Mouse (Mus musculus) ovary, postnatal 14 days (tissue): ENCODE measurements around the gene Slc35e2.
"Not testable (repeated sequence)": the region's sequence is repeated elsewhere in the genome, so short reads cannot be mapped to it uniquely, and the experiment has no call there.

Source experiments
- DNase-seq: peaks from one replicate; pipeline ENCODE4 v3.0.0; 2022; ENCODE audit warnings: low spot score

Gene Slc35e2

GRCm38 (mm10) chr4:155624338-155625291 is 23.4 kb downstream of the Slc35e2 start, which contains the start of gene Cdk11b:
TSS of gene Cdk11b (plus strand) at chr4:155624854.
- peak; percentile 93 for DNase-seq

GRCm38 (mm10) chr4:155630267-155630666 is 29.1 kb downstream of the Slc35e2 start:
- no peak for DNase-seq

GRCm38 (mm10) chr4:155635766-155636499 is 34.7 kb downstream of the Slc35e2 start:
- no peak for DNase-seq

GRCm38 (mm10) chr4:155643531-155643930 is 42.3 kb downstream of the Slc35e2 start:
- no peak for DNase-seq

- DNase-seq: not testable (repeated sequence)
Observed at GRCm38 (mm10) chr4:155645308-155645707, 44.1 kb downstream of the Slc35e2 start, which contains the start of gene Gm10563. TSS of gene Gm10563 (minus strand) at chr4:155645408.

GRCm38 (mm10) chr4:155645721-155646120 is 44.5 kb downstream of the Slc35e2 start:
- no peak for DNase-seq

GRCm38 (mm10) chr4:155649355-155649754 is 48.1 kb downstream of the Slc35e2 start:
- DNase-seq: no peak

- DNase-seq: peak; percentile 34
Observed at GRCm38 (mm10) chr4:155651553-155652269, 50.5 kb downstream of the Slc35e2 start.

- DNase-seq: no peak
Observed at GRCm38 (mm10) chr4:155652283-155653085, 51.3 kb downstream of the Slc35e2 start.

GRCm38 (mm10) chr4:155653086-155653450 is 51.9 kb downstream of the Slc35e2 start, which contains the start of gene Mmp23:
TSS of gene Mmp23 (minus strand) at chr4:155653384.
- DNase-seq: peak; percentile 59

- peak; percentile 36 for DNase-seq
Observed at GRCm38 (mm10) chr4:155653451-155654182, 52.4 kb downstream of the Slc35e2 start.

- no peak for DNase-seq
Observed at GRCm38 (mm10) chr4:155654183-155654455, 52.9 kb downstream of the Slc35e2 start.

- DNase-seq: peak; percentile 39
Observed at GRCm38 (mm10) chr4:155654456-155655298, 53.5 kb downstream of the Slc35e2 start.

GRCm38 (mm10) chr4:155656214-155656751 is 55.1 kb downstream of the Slc35e2 start:
- DNase-seq: no peak

- no peak for DNase-seq
Observed at GRCm38 (mm10) chr4:155658961-155659360, 57.7 kb downstream of the Slc35e2 start.

- DNase-seq: no peak
Observed at GRCm38 (mm10) chr4:155660641-155661040, 59.4 kb downstream of the Slc35e2 start.

- DNase-seq: no peak
Observed at GRCm38 (mm10) chr4:155666903-155667302, 65.7 kb downstream of the Slc35e2 start.

GRCm38 (mm10) chr4:155668689-155669597 is 67.7 kb downstream of the Slc35e2 start, which contains the start of gene Mib2:
TSS of gene Mib2 (minus strand) at chr4:155669198.
- peak; percentile 93 for DNase-seq
